Mouse (Mus musculus) liver, embryonic 11.5 days (tissue): ENCODE measurements around the gene Myo9a. TPM values are rescaled to one million over a fixed set of nuclear protein-coding genes. Genes with fewer than 3 reads are reported as not detected.
"Not testable (repeated sequence)": the region's sequence is repeated elsewhere in the genome, so short reads cannot be mapped to it uniquely, and the experiment has no call there.

Source experiments
- ATAC-seq: fragments of 200-750 bp; cut with Nextera tagmentation; replicated peaks from 2 replicates; pipeline ENCODE4 v1.8.0; 2017; ENCODE audit warnings: moderate number of reproducible peaks, mild to moderate bottlenecking, moderate TSS enrichment, moderate library complexity; ENCODE audit not compliant: low FRiP score
- DNase-seq: peaks from one replicate; pipeline ENCODE4 v3.0.0-alpha.2; 2017; ENCODE audit warnings: low spot score
- H3K27ac ChIP-seq: fragments of 300-500 bp; sonication (generic); 2 replicates; pipeline ENCODE4 v1.5.1; 2014; ENCODE audit warnings: mild to moderate bottlenecking, low read depth, low read length, control low read depth
- H3K27me3 ChIP-seq: fragments of 300-500 bp; sonication (generic); replicated peaks from 2 replicates; pipeline ENCODE4 v1.6.1; 2014; ENCODE audit warnings: low read length, mixed read lengths; ENCODE audit not compliant: control insufficient read depth, insufficient read depth
- H3K36me3 ChIP-seq: fragments of 300-500 bp; sonication (generic); 2 replicates; pipeline ENCODE4 v1.6.1; 2014; ENCODE audit warnings: mild to moderate bottlenecking, low read length, moderate library complexity, mixed read lengths; ENCODE audit not compliant: control insufficient read depth, insufficient read depth
- H3K4me1 ChIP-seq: fragments of 300-500 bp; sonication (generic); replicated peaks from 2 replicates; pipeline ENCODE4 v1.6.1; 2014; ENCODE audit warnings: low read length, mixed read lengths; ENCODE audit not compliant: control insufficient read depth, insufficient read depth
- H3K4me2 ChIP-seq: fragments of 300-500 bp; sonication (generic); 2 replicates; pipeline ENCODE4 v1.6.1; 2014; ENCODE audit warnings: mild to moderate bottlenecking, control low read depth, moderate library complexity
- H3K4me3 ChIP-seq: fragments of 300-500 bp; sonication (generic); 2 replicates; pipeline ENCODE4 v1.5.1; 2014; ENCODE audit warnings: low read depth, low read length, control low read depth
- H3K9ac ChIP-seq: fragments of 300-500 bp; sonication (generic); 2 replicates; pipeline ENCODE4 v1.6.1; 2014; ENCODE audit warnings: low read depth, low read length, control low read depth
- H3K9me3 ChIP-seq: fragments of 300-500 bp; sonication (generic); 2 replicates; pipeline ENCODE4 v1.6.1; 2016; ENCODE audit warnings: low read length, inconsistent platforms, mixed read lengths; ENCODE audit not compliant: control insufficient read depth
- WGBS: fragments of 180-500 bp; shearing (Covaris S2); extraction: QIAGEN DNeasy Blood & Tissue Kit; methylation state at CpG from one replicate; pipeline ENCODE4 v1.1.7; 2014; 5-methylcytosine and 5-hydroxymethylcytosine counted together
- polyA plus RNA-seq: library from polyadenylated mRNA; unstranded; fragments of >200 nt; fragmentation: Nextera tagmentation; extraction: Ambion mirVana; gene quantifications from 2 replicates; pipeline ENCODE4 v1.2.1, GENCODE M21; 2014

Myo9a gene
- polyA plus RNA-seq, 1 experiment from 2014 or later = 8.1 TPM

- no peak overlapping the region for H3K4me2 ChIP-seq
- ATAC-seq = no peak
- WGBS = 73% methylated on average over 2 of the region's 2 CpGs
Measured at GRCm38 (mm10) chr9:59748387-59748786, 2.3 kb upstream of the Myo9a start.

GRCm38 (mm10) chr9:59748969-59749368, 1.7 kb upstream of the Myo9a start:
- Histone ChIP-seq H3K27me3 (no peaks in the 10 kb centered on the region), H3K4me2 (peak overlapping the region; percentile 63), H3K36me3 (no peaks in the 10 kb centered on the region), H3K4me3 (no peak overlapping the region), H3K9me3 (no peaks in the 10 kb centered on the region), H3K27ac (peak overlapping the region; percentile 34; the same call in 1 of the 2 replicates), H3K4me1 (peaks cover 13% of the 10 kb centered on the region), H3K9ac (peak overlapping the region; percentile 20; the same call in 1 of the 2 replicates)
- ATAC-seq (no peak), DNase-seq (no peak)
- 79% methylated on average over 11 of the region's 11 CpGs for WGBS

More at GRCm38 (mm10) chr9:59748387-59748786, 2.3 kb upstream of the Myo9a start:
- Histone ChIP-seq H3K9ac (no peak overlapping the region), H3K27me3 (no peaks in the 10 kb centered on the region), H3K9me3 (no peaks in the 10 kb centered on the region), H3K36me3 (no peaks in the 10 kb centered on the region), H3K27ac (no peak overlapping the region), H3K4me3 (no peak overlapping the region), H3K4me1 (peaks cover 13% of the 10 kb centered on the region)
- no peak for DNase-seq

GRCm38 (mm10) chr9:59749581-59750265, 973 bp upstream of the Myo9a start:
- Histone ChIP-seq H3K9ac (peak overlapping the region; percentile 73), H3K27ac (peak overlapping the region; percentile 69; the same call in 1 of the 2 replicates), H3K4me2 (peak overlapping the region; percentile 63), H3K9me3 (no peaks in the 10 kb centered on the region), H3K27me3 (no peaks in the 10 kb centered on the region), H3K36me3 (no peaks in the 10 kb centered on the region), H3K4me1 (peaks cover 13% of the 10 kb centered on the region), H3K4me3 (peak overlapping the region; percentile 85)
- DNase-seq = no peak
- 26% methylated on average over 12 of the region's 12 CpGs for WGBS
- no peak for ATAC-seq

GRCm38 (mm10) chr9:59751066-59751581, 428 bp downstream of the Myo9a start:
- Histone ChIP-seq H3K4me2 (peak overlapping the region; percentile 81), H3K27ac (peak overlapping the region; percentile 90), H3K36me3 (no peaks in the 10 kb centered on the region), H3K9ac (peak overlapping the region; percentile 82), H3K9me3 (no peaks in the 10 kb centered on the region), H3K27me3 (no peaks in the 10 kb centered on the region), H3K4me3 (peak overlapping the region; percentile 85), H3K4me1 (peaks cover 13% of the 10 kb centered on the region)
- ATAC-seq (peak; percentile 95), DNase-seq (peak; percentile 94)
- WGBS = under 1% methylated on average over 39 of the region's 49 CpGs

- 6% methylated on average over 2 of the region's 2 CpGs for WGBS
- no peaks in the 10 kb centered on the region for H3K9me3 ChIP-seq
- ATAC-seq (no peak), DNase-seq (no peak)
- H3K4me1 ChIP-seq = peaks cover 13% of the 10 kb centered on the region
- no peak overlapping the region for H3K27ac ChIP-seq
- no peaks in the 10 kb centered on the region for H3K36me3 ChIP-seq
- peak overlapping the region; percentile 85 for H3K4me3 ChIP-seq
- no peaks in the 10 kb centered on the region for H3K27me3 ChIP-seq
- peak overlapping the region; percentile 81 for H3K4me2 ChIP-seq
- peak overlapping the region; percentile 82 for H3K9ac ChIP-seq
Measured at GRCm38 (mm10) chr9:59751966-59752365, 1.3 kb downstream of the Myo9a start.

- ATAC-seq (no peak), DNase-seq (no peak)
- no peak overlapping the region for H3K4me3 ChIP-seq
- H3K9me3 ChIP-seq = no peaks in the 10 kb centered on the region
- no peaks in the 10 kb centered on the region for H3K36me3 ChIP-seq
- H3K4me1 ChIP-seq = peaks cover 4% of the 10 kb centered on the region; the same call in 1 of the 2 replicates
- WGBS = 56% methylated on average over 2 of the region's 2 CpGs
- no peaks in the 10 kb centered on the region for H3K27me3 ChIP-seq
- no peak overlapping the region for H3K4me2 ChIP-seq
- H3K9ac ChIP-seq = no peak overlapping the region
- no peak overlapping the region for H3K27ac ChIP-seq
Measured at GRCm38 (mm10) chr9:59755199-59755598, 4.5 kb downstream of the Myo9a start.

- not testable (repeated sequence) for H3K27me3 ChIP-seq, H3K27ac ChIP-seq, DNase-seq, ATAC-seq, H3K4me1 ChIP-seq, H3K4me3 ChIP-seq, H3K36me3 ChIP-seq, H3K4me2 ChIP-seq, H3K9ac ChIP-seq, H3K9me3 ChIP-seq
- WGBS = 100% methylated on average over 2 of the region's 3 CpGs
Measured at GRCm38 (mm10) chr9:59757016-59757415, 6.3 kb downstream of the Myo9a start.

GRCm38 (mm10) chr9:59760515-59760914, 9.8 kb downstream of the Myo9a start:
- no peaks in the 10 kb centered on the region for H3K9me3 ChIP-seq
- ATAC-seq (no peak), DNase-seq (no peak)
- no peak overlapping the region for H3K4me3 ChIP-seq
- no peak overlapping the region for H3K27ac ChIP-seq
- no peaks in the 10 kb centered on the region for H3K36me3 ChIP-seq
- H3K4me2 ChIP-seq = no peak overlapping the region
- 75% methylated on average over 3 of the region's 3 CpGs for WGBS
- no peak overlapping the region for H3K9ac ChIP-seq
- no peaks in the 10 kb centered on the region for H3K27me3 ChIP-seq
- no peaks in the 10 kb centered on the region for H3K4me1 ChIP-seq

GRCm38 (mm10) chr9:59766966-59767461, 16.3 kb downstream of the Myo9a start:
- not testable (repeated sequence) for DNase-seq, ATAC-seq, H3K9me3 ChIP-seq, H3K4me3 ChIP-seq, H3K4me2 ChIP-seq, H3K4me1 ChIP-seq, H3K27ac ChIP-seq, H3K36me3 ChIP-seq, H3K27me3 ChIP-seq, H3K9ac ChIP-seq
- 85% methylated on average over 12 of the region's 13 CpGs for WGBS
